Mouse (Mus musculus) liver, adult 2 months (tissue): ENCODE measurements at regions not wholly inside any gene's neighbourhood (a gene's known extent, or its start where the extent isn't known, plus 50 kb on each side); places are given as distances from the start of the nearest gene placed in this dataset.

Experiments used
- DNase-seq: peaks from one replicate; pipeline ENCODE4 v3.0.0-alpha.2; 2011; ENCODE audit warnings: low read depth, low spot score; ENCODE audit errors: extremely low read depth
- H3K27ac ChIP-seq: fragments of 200-500 bp; replicated peaks from 2 replicates; pipeline ENCODE4 v1.5.1; 2012; ENCODE audit warnings: low read depth, mild to moderate bottlenecking, control low read depth, inconsistent platforms, low read length; ENCODE audit not compliant: insufficient read depth
- H3K27me3 ChIP-seq: fragments of 200-500 bp; 2 replicates; pipeline ENCODE4 v1.6.1; 2012; ENCODE audit warnings: mild to moderate bottlenecking, moderate library complexity, low read length, inconsistent platforms; ENCODE audit not compliant: control insufficient read depth, insufficient read depth
- H3K36me3 ChIP-seq: fragments of 200-500 bp; 2 replicates; pipeline ENCODE4 v1.6.1; 2012; ENCODE audit warnings: low read length, inconsistent platforms; ENCODE audit not compliant: control insufficient read depth, insufficient read depth
- H3K4me1 ChIP-seq: fragments of 200-500 bp; 2 replicates; pipeline ENCODE4 v1.6.1; 2011; ENCODE audit warnings: low read length; ENCODE audit not compliant: control insufficient read depth, insufficient read depth
- H3K4me3 ChIP-seq: fragments of 200-500 bp; 2 replicates; pipeline ENCODE4 v1.5.1; 2011; ENCODE audit warnings: low read depth, mild to moderate bottlenecking, control low read depth, low read length, moderate library complexity; ENCODE audit not compliant: insufficient read depth
- H3K79me2 ChIP-seq: fragments of 200-500 bp; 2 replicates; pipeline ENCODE4 v1.6.1; 2012; ENCODE audit warnings: inconsistent platforms, mild to moderate bottlenecking, low read length, moderate library complexity; ENCODE audit not compliant: control insufficient read depth, insufficient read depth
- H3K9ac ChIP-seq: fragments of 200-500 bp; 2 replicates; pipeline ENCODE4 v1.6.1; 2012; ENCODE audit warnings: low read depth, mild to moderate bottlenecking, control low read depth, inconsistent platforms, low read length
- CTCF ChIP-seq: fragments of 200-500 bp; IDR thresholded peaks from 2 replicates; pipeline ENCODE4 v1.5.1; 2011; ENCODE audit warnings: low read depth, low read length, control low read depth
- POLR2A ChIP-seq: fragments of 200-500 bp; IDR thresholded peaks from 2 replicates; pipeline ENCODE4 v1.6.1; 2011; ENCODE audit warnings: low read length, control low read depth; ENCODE audit not compliant: insufficient read depth; ENCODE audit errors: extremely low read depth
- WGBS: fragments of 180-500 bp; shearing (Covaris S2); methylation state at CpG from one replicate; pipeline ENCODE4 v1.1.7; 2018; 5-methylcytosine and 5-hydroxymethylcytosine counted together

DNA sequence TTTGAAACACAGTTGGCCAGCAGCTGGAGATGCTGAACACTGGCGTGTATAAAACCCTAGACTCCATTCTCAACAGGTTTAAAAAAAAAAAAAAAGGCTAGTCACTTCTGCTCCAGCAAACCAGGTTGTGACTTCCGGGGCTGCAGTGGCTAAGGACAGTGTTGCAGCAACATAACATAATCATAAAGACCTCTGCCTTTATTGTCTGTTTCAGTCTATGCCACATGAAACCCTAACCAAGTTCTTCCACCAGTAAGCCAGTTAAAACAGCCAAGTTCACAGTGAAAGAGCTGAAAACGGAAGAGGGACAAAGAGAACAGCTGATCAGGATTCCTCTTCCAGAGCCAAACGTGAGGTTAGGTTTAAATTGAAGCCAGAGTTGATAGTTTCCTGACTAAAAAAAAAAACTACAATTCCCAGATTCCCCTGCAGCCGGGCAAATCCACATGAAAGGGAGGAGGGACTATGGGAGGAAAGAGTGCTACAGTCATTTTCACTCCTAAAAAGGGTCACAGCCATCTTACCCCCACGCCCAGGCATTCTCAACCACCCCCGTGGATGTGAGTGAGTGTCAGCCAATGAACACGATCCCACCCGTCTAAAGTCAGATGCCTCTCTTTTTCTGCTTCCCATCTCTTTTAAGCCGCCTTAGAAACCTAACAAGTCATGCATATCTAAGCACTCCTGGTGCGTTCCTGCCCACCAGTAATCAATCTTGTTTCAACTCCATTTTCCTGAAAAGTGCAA is 69.8 kb upstream of the Serbp1 start:
- Histone ChIP-seq H3K27me3 (no peaks in the 10 kb centered on the region), H3K27ac (peak overlapping the region; percentile 39; the same call in 1 of the 2 replicates), H3K4me3 (peak overlapping the region; percentile 53), H3K9ac (peak overlapping the region; percentile 65), H3K4me1 (peaks cover 7% of the 10 kb centered on the region), H3K36me3 (no peaks in the 10 kb centered on the region), H3K79me2 (no peaks in the 10 kb centered on the region)
- WGBS = 16% methylated on average over 11 of the region's 11 CpGs
- DNase-seq = peak; percentile 56
- no peak for TF ChIP-seq CTCF
- no peak for TF ChIP-seq POLR2A

DNA sequence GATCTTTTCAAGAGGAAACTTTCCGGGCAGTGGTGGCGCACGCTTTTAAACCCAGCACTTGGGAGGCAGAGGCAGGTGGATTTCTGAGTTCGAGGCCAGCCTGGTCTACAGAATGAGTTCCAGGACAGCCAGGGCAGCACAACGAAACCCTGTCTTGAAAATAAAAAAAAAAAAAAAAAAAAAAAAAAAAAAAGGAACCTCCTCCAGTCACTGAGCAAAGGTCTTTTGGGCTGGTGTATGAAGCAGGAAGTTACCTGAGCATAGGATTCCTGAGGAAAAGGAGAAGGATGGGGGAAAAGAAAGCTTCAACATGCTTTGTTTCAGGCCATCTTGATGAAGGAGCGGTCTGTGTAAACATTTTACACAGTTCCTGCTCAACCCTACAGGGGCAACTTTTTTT is 72.9 kb upstream of the Serbp1 start:
- no peak for DNase-seq
- 92% methylated on average over 6 of the region's 6 CpGs for WGBS
- Histone ChIP-seq H3K4me3 (no peak overlapping the region), H3K79me2 (no peaks in the 10 kb centered on the region), H3K36me3 (no peaks in the 10 kb centered on the region), H3K4me1 (peaks cover 5% of the 10 kb centered on the region; the same call in 1 of the 2 replicates), H3K9ac (no peak overlapping the region), H3K27ac (no peak overlapping the region), H3K27me3 (no peaks in the 10 kb centered on the region)
- TF ChIP-seq CTCF (no peak), POLR2A (no peak)

DNA sequence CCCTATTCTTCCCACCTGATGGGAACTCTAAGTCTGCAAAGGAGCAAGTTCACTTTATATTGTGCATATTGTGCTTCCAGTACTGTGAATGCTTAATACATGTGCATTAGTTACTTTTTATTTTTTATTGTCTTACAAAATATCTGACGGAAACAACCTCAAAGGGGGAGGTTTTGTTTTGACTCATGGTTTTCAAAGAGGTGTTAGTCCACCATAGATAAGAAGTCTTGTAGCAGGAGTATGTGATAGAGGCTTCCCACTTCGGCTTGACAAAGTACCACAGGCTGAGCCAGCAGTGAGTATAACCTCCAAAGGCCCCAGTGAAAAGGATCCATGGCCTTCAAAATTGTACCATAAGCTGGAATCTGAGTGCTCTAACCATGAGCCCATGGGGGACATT is 74.0 kb upstream of the Serbp1 start:
- peaks cover 5% of the 10 kb centered on the region; the same call in 1 of the 2 replicates for H3K4me1 ChIP-seq
- H3K27ac ChIP-seq = no peak overlapping the region
- no peaks in the 10 kb centered on the region for H3K36me3 ChIP-seq
- H3K4me3 ChIP-seq = no peak overlapping the region
- no peaks in the 10 kb centered on the region for H3K27me3 ChIP-seq
- H3K79me2 ChIP-seq = no peaks in the 10 kb centered on the region
- no peak overlapping the region for H3K9ac ChIP-seq
- TF ChIP-seq POLR2A (no peak), CTCF (no peak)
- WGBS = 80% methylated on average over 2 of the region's 2 CpGs
- no peak for DNase-seq

DNA sequence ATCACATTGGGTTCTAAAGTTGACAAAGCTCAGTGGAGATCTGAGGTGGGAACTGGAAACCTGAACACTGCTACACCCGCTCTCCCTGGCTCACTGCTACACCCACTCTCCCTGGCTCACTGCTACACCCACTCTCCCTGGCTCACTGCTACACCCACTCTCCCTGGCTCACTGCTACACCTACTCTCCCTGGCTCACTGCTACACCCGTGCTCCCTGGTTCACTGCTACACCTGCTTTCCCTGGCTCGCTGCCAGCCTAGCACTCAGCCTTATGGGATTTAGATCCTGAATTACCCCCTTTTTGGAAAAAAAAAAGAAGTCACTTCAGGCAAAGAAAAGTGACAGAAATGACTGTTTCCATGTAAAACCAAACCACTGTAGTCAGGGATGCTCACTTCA is 75.2 kb upstream of the Serbp1 start:
- TF ChIP-seq CTCF (no peak), POLR2A (no peak)
- DNase-seq = no peak
- no peak overlapping the region for H3K9ac ChIP-seq
- H3K27me3 ChIP-seq = no peaks in the 10 kb centered on the region
- 71% methylated on average over 3 of the region's 3 CpGs for WGBS
- no peaks in the 10 kb centered on the region for H3K79me2 ChIP-seq
- H3K4me1 ChIP-seq = no peaks in the 10 kb centered on the region; the same call in 1 of the 2 replicates
- no peak overlapping the region for H3K27ac ChIP-seq
- no peaks in the 10 kb centered on the region for H3K36me3 ChIP-seq
- no peak overlapping the region for H3K4me3 ChIP-seq

DNA sequence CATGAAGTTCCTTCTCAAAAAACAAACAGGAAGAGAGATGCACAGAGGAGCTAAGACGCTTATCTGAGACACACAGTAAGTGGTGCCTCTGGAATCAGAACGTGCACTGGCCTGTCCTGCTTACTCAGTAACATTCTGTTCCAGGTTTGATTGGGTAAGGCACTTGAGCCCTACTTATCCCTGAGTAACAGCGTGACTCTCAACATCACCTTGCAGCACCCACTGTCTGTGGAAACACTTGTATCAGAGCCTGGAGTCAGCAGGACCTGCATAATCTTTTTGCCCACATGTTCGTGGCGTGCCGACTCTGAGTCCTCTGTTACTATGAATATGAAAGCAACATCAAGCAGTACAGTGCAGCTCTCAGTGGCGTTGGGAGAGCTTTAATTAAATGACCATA is 76.4 kb upstream of the Serbp1 start:
- WGBS = 79% methylated on average over 7 of the region's 7 CpGs
- no peaks in the 10 kb centered on the region; the same call in 1 of the 2 replicates for H3K4me1 ChIP-seq
- H3K27ac ChIP-seq = no peak overlapping the region
- H3K9ac ChIP-seq = no peak overlapping the region
- H3K27me3 ChIP-seq = no peaks in the 10 kb centered on the region
- no peak for TF ChIP-seq CTCF
- no peak for TF ChIP-seq POLR2A
- no peaks in the 10 kb centered on the region for H3K36me3 ChIP-seq
- no peak overlapping the region for H3K4me3 ChIP-seq
- no peak for DNase-seq
- H3K79me2 ChIP-seq = no peaks in the 10 kb centered on the region

DNA sequence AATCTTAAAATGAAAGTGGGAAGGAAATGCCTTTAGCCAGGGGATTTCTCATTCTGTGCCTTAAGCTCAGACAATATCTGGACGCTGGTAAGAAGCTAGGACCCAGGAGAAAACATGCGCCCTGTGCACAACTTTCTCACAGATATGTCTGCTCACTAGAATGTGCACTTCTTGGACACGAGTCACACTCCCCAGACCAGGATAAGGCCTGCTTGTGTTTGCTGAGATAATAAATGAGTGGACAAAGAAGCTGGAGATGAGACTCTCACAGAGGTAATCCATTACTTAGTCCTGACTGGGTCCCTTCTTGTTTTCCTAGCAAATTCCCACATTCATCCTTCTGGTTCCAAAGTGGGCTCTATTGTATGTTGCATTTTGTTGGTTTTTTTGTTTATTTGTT is 77.4 kb upstream of the Serbp1 start:
- TF ChIP-seq POLR2A (no peak), CTCF (no peak)
- WGBS = 76% methylated on average over 3 of the region's 3 CpGs
- Histone ChIP-seq H3K27me3 (no peaks in the 10 kb centered on the region), H3K9ac (no peak overlapping the region), H3K4me1 (no peaks in the 10 kb centered on the region; the same call in 1 of the 2 replicates), H3K4me3 (no peak overlapping the region), H3K79me2 (no peaks in the 10 kb centered on the region), H3K36me3 (no peaks in the 10 kb centered on the region), H3K27ac (no peak overlapping the region)
- DNase-seq = no peak
